8 mouse cellular contexts compared by ENCODE assay signal in the genomic region with DNA sequence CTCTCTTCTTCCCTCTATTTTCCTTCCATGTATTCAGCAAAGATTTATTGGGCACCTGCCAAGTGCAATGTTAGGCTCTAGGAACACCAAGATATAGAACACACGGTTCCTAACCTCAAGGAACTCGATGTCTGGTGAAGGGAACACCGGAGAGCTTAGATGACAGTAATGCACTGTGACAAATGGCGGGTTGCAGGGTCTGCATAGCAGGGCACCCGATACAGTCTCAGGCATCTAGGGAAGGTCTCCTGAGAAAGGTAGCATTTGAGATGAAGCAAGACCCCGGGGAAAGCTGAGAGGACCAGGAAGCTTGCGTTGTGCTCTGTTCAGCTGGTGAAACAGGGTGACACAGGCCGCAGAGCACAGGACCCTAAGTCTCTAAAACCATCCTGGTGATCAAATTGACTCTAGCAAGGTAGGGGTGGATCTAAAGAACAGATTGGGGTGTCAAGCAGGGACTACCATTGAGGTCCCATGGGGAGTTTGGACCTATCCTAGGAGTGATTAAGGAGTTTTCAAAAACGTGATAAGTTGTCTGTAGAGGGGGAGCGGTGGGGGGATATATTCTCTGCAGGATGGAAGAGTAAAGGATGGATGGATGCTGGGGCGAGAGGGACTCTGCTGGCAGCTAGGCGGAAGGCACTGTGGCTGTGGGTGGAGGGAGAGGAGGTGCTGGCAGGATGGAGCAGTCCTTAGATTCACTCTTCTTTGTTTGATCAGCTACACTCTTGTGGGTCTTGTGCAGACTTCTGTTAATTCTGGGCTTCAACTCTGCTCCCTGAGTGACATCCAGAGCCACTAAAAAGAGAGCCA. TPM values are rescaled to one million over a fixed set of nuclear protein-coding genes. Genes with fewer than 3 reads are reported as not detected.
DNase-seq lines count a peak whose midpoint lies in the region; ATAC-seq and TF ChIP-seq lines count a peak whose summit lies in the region.

No protein-coding gene starts in this region.

- H3K27me3 ChIP-seq in kidney, adult 2 months (replicated peaks; ENCODE audit: control insufficient read depth, insufficient read depth, low read length) = no peaks in the 10 kb centered on the region
- peaks cover 37% of the 10 kb centered on the region for H3K27me3 ChIP-seq in heart, embryonic 13.5 days (replicated peaks)
- H3K27me3 ChIP-seq in limb, embryonic 12.5 days = peaks cover 59% of the 10 kb centered on the region

- peaks cover 5% of the 10 kb centered on the region; the same call in 1 of the 2 replicates for H3K9me3 ChIP-seq in heart, embryonic 13.5 days
- H3K9me3 ChIP-seq in limb, embryonic 12.5 days = peaks cover 8% of the 10 kb centered on the region

- WGBS in kidney, adult 2 months = 69% methylated on average over 12 of the region's 12 CpGs
- WGBS in heart, embryonic 13.5 days = 52% methylated on average over 12 of the region's 12 CpGs
- WGBS in limb, embryonic 12.5 days = 39% methylated on average over 12 of the region's 12 CpGs

- H3K27ac ChIP-seq in kidney, adult 2 months (ENCODE audit: insufficient read depth, low read depth, low read length) = no peak overlapping the region
- H3K27ac ChIP-seq in heart, embryonic 13.5 days (replicated peaks) = no peak overlapping the region
- H3K27ac ChIP-seq in limb, embryonic 12.5 days = no peak overlapping the region

- H3K36me3 ChIP-seq in kidney, adult 2 months (ENCODE audit: control insufficient read depth, insufficient read depth, low read length) = no peaks in the 10 kb centered on the region
- no peaks in the 10 kb centered on the region for H3K36me3 ChIP-seq in heart, embryonic 13.5 days
- no peaks in the 10 kb centered on the region for H3K36me3 ChIP-seq in limb, embryonic 12.5 days

- TF ChIP-seq POLR2A in kidney, adult 2 months (IDR thresholded peaks at IDR 0.05; ENCODE audit: low read depth, low read length) = no peak
- TF ChIP-seq POLR2A in brain, embryonic 14.5 days (IDR thresholded peaks at IDR 0.05; ENCODE audit: borderline replicate concordance, extremely low read depth, insufficient read depth, insufficient read length, poor library complexity, severe bottlenecking) = no peak

- TF ChIP-seq CTCF in kidney, adult 2 months (conservative IDR thresholded peaks at IDR 0.05; ENCODE audit: insufficient read depth, insufficient read length, low read depth, low read length) = no peak
- no peak for TF ChIP-seq CTCF in brain, embryonic 14.5 days (IDR thresholded peaks at IDR 0.05; ENCODE audit: borderline replicate concordance, extremely low read depth, insufficient read depth, insufficient read length)

- peak overlapping the region; percentile 6; the same call in 1 of the 2 replicates for H3K4me3 ChIP-seq in kidney, adult 2 months (ENCODE audit: insufficient read depth, low read depth, low read length)
- H3K4me3 ChIP-seq in heart, embryonic 13.5 days = peak overlapping the region; percentile 46
- H3K4me3 ChIP-seq in limb, embryonic 12.5 days (replicated peaks) = no peak overlapping the region

- DNase-seq in kidney, adult 2 months = no peak
- DNase-seq in kidney, adult 11 months = no peak
- DNase-seq in brain, embryonic 14.5 days (ENCODE audit: low read depth) = peak; percentile 41
- no peak for DNase-seq in spleen, adult 18-20 months
- no peak for DNase-seq in cerebellum, adult 11-12 months
- DNase-seq in thymus, postnatal 36 days = no peak

- no peak overlapping the region for H3K9ac ChIP-seq in heart, embryonic 13.5 days
- no peak overlapping the region; the same call in 1 of the 2 replicates for H3K9ac ChIP-seq in limb, embryonic 12.5 days (replicated peaks)

- peak overlapping the region; percentile 73 for H3K4me2 ChIP-seq in heart, embryonic 13.5 days
- peak overlapping the region; percentile 52 for H3K4me2 ChIP-seq in limb, embryonic 12.5 days

- ATAC-seq in heart, embryonic 13.5 days (ENCODE audit: extremely low read depth, insufficient number of reproducible peaks, low FRiP score, low TSS enrichment) = no peak
- no peak for ATAC-seq in limb, embryonic 12.5 days (ENCODE audit: insufficient number of reproducible peaks, insufficient read depth, low FRiP score, low TSS enrichment, low read depth)

- H3K4me1 ChIP-seq in kidney, adult 2 months (ENCODE audit: control insufficient read depth, insufficient read depth, low read length) = peaks cover 15% of the 10 kb centered on the region
- peaks cover 19% of the 10 kb centered on the region for H3K4me1 ChIP-seq in heart, embryonic 13.5 days
- H3K4me1 ChIP-seq in limb, embryonic 12.5 days (replicated peaks) = peaks cover 37% of the 10 kb centered on the region

RNA-seq across cellular contexts. Expression of gene Nnmt, which starts 43.5 kb away (rescaled TPM):
- polyA plus RNA-seq in kidney, adult 2 months (2012; rRNA removed) = 2.0 and 3.1 TPM in 2 replicates
- polyA plus RNA-seq in brain, embryonic 14.5 days (2012; rRNA removed) = 0.34 and 0.81 TPM in 2 replicates
- polyA plus RNA-seq in heart, embryonic 13.5 days (2015; fragmentation: Nextera tagmentation; extraction: Ambion mirVana) = 3.1 and 3.4 TPM in 2 replicates
- 1.9 and 2.0 TPM in 2 replicates for polyA plus RNA-seq in limb, embryonic 12.5 days (2016; fragmentation: Nextera tagmentation; extraction: Ambion mirVana)
